Mouse (Mus musculus) thymus, adult 2 months (tissue): ENCODE measurements around the gene Trim71.

ENCODE experiments used
- CTCF ChIP-seq: fragments of 200-500 bp; IDR thresholded peaks from 2 replicates; pipeline ENCODE4 v1.5.1; 2012; ENCODE audit warnings: mild to moderate bottlenecking, control low read depth, low read length, moderate library complexity, borderline replicate concordance; ENCODE audit not compliant: control insufficient read depth, poor library complexity, insufficient read depth; ENCODE audit errors: extremely low read depth
- POLR2A ChIP-seq: fragments of 200-500 bp; IDR thresholded peaks from 2 replicates; pipeline ENCODE4 v1.6.1; 2012; ENCODE audit warnings: mild to moderate bottlenecking, low read length, control low read depth, moderate library complexity; ENCODE audit not compliant: control insufficient read depth, poor library complexity, insufficient read depth; ENCODE audit errors: extremely low read depth

DNA sequence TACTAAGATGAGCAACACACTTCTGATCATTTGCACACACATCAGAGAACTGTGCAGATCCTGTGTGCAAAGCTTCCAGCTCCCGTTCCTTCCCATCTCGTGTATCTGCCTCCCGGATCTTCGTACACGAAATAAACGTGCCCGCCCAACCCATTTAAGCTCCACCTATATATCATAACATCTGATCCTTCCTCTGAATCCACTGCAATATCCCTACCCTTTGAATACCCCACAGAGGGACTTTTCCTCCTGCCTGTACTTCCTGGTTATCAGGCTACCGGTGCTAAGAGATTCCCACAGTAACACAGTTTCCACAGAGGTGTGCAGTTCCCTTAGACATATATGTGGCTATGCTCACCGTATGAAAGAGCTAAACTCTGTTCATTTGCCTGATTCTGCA, 59.4 kb downstream of the Trim71 start, which contains the start of gene Ccr4:
- TF ChIP-seq POLR2A (no peak), CTCF (no peak)
